Mouse (Mus musculus): Measurements from ENCODE around the gene Slc44a5.
"Not testable (repeated sequence)": the region's sequence is repeated elsewhere in the genome, so short reads cannot be mapped to it uniquely, and the experiment has no call there.

Slc44a5 gene

GRCm38 (mm10) chr3:153973949-153974760 lies 919 bp downstream of the Slc44a5 start:
- DNase-seq = no peak

- DNase-seq = no peak
These were observed 1.8 kb downstream of the Slc44a5 start for GRCm38 (mm10) chr3:153975060-153975459.

GRCm38 (mm10) chr3:153975791-153976190 lies 2.6 kb downstream of the Slc44a5 start:
- DNase-seq = no peak

- DNase-seq = no peak
These were observed 7.4 kb downstream of the Slc44a5 start for GRCm38 (mm10) chr3:153980611-153981010.

DNA sequence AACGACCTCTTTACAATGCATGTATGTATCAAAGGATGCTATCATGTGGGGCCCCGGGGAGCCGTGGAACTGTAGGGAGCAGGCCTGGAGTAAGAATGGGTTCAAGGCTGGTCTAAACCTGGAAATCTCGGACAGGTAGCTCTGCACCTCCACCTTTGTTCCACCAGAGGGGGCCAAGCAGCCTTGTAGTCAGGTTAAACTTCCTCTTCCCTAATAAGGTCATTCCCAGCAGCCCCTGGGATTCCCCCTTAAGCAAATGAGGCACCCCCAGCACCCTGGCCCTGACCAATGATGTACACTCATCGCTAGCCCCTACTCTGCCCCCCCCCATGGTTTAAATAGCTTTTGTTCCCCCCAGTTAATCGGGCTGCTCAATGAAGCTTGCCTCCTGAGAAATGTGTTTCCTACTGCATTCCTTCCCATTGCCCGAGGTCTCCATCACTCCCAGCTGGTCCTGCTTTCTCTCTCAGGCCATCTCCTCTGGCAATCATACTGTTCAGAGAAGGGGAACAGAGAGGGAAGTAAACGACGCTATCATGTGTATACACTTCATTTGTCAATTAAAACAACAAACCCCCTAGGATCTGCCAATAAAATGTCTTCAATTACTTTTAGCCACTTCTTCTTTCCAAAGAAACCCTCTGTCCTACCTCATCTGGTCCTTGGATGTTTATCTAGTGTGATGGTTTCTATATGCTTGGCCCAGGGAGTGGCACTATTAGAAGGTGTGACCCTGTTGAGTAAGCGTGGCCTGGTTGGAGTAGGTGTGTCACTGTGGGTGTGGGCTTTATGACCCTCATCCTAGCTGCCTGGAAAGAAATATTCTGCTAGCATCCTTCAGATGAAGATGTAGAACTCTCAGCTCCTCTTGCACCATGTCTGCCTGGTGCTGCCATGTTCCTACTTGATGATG lies 11.4 kb downstream of the Slc44a5 start:
- peak in 1 of 2 experiments; percentile 31 for DNase-seq

- no peak for DNase-seq
These were observed 26.7 kb downstream of the Slc44a5 start for GRCm38 (mm10) chr3:153999797-154000528.

DNA sequence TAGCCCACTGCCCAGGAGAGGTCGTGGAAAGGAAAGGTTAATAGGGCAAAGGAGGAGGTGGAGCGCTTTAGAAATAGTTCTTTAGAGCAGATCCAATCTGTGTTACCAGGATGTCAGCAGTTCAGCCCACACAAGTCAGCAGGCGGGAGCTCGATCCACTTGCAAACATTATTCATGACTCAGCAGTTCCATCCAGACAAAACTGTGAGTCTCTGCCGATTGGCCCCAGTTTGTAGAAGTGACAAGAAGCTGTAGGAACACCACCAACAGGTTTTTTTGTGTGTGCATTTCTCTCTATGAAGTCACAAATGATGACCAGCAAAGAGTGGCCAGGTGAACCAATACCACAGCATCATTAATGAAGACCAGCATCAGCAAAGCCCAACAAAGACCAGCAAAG lies 28.1 kb downstream of the Slc44a5 start:
- no peak for DNase-seq

GRCm38 (mm10) chr3:154046876-154047275 lies 73.6 kb downstream of the Slc44a5 start:
- no peak for DNase-seq

- no peak for DNase-seq
These were observed 80.1 kb downstream of the Slc44a5 start for GRCm38 (mm10) chr3:154053331-154053730.

GRCm38 (mm10) chr3:154057464-154057863 lies 84.2 kb downstream of the Slc44a5 start:
- DNase-seq = no peak

DNA sequence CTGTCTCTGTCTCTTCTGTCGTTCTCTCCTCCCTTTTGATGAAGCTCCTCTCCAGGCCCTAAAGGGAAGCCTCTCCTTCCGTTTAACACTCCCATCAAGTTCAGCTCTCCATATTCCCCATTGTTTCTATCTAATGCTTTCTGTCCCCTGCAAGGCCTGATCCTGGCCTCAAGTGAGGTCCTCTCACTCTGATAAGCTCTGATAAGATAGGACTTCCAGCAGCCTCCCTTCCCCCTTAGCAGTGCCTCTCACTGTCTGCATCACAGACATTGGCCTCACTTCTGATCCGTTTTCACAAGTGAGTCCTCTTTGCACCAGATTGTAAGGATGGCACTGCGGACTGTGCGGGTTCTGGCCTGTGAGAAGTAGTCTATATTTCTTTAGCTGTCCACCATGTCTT lies 85.0 kb downstream of the Slc44a5 start:
- no peak for DNase-seq

GRCm38 (mm10) chr3:154071989-154072388 lies 98.8 kb downstream of the Slc44a5 start:
- DNase-seq = not testable (repeated sequence)

- no peak for DNase-seq
These were observed 102.5 kb downstream of the Slc44a5 start for GRCm38 (mm10) chr3:154075749-154076148.

GRCm38 (mm10) chr3:154081687-154082086 lies 108.5 kb downstream of the Slc44a5 start:
- no peak for DNase-seq

- no peak for DNase-seq
These were observed 109.0 kb downstream of the Slc44a5 start for GRCm38 (mm10) chr3:154082241-154082640.

- no peak for DNase-seq
These were observed 109.7 kb downstream of the Slc44a5 start for GRCm38 (mm10) chr3:154082961-154083360.

DNA sequence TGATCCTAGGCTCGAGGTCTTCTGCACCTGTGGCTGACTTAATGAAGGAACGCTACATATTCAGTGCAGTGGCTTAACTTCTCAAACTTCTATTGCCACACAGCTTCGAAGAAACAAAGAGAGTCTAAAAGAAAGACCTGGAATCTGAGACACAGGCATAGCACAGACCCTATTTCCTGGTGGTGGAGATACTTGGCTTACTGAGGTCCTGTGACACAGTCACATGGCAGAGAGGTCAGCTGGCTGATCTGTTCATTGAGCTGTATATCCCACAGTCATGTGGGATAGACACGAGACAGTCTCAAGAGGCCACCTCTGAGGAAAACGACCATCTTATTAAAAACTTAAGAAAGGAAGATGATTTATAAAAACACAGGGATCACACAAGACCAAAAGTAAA lies 116.8 kb downstream of the Slc44a5 start:
- no peak for DNase-seq

DNA sequence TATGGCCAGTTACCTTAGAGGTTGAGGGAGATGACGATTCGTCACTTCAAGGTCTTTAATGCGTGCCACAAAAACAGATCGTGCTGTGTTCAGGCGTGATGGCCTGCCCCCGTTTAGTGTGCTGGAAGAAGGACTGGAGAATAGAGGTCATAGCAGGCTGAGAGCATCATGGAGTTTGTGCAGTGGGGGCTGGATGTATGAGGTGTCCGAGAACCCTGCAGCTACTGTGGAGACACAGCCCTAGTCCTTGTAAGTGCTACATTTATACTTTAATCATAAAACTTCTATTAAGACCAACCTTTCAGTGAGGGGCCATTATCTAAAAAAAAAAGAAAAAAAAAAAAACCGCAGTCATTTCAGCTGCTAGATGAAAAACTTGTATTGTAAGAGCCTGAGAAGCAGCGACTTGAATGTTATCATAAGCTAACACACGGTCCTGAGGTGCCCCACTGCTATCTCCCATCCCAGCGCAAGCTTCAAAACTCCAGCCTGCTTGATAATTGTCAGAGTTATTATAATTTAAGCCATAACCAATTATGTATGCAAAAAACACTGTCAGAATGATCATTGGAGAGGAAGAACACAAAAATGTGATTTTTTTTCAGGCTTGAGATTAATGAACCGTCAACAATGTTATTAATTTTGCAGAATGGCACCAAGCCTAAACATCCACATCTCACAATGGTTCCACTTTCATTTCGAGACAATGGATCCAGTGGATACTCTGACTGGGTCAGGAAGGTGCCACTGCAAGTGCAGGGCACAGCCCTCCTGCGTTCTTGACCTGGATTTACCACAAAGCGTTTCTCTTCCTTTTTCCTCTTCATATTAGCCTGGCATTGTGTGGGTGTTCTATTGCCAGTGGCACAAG lies 118.5 kb downstream of the Slc44a5 start:
- no peak for DNase-seq

DNA sequence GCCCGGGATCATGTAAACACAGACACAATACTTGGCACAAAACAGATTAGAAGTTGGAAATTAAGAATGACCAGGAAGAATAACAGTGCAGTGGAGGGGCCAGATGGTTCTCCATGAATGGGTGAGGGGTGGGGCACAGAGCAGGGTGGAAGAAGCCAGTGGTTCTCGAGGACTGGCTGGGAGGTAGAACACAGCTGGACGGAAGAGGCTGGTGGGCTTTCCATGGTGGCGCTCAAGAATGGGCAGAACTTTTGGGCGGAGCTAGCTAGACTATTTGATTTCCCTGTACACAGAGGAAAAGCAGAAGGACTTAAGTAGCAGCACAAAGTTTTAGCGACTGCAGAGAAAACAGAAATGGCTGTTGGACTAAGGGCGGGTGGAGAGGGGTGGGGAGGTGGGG lies 119.2 kb downstream of the Slc44a5 start:
- DNase-seq = no peak

DNA sequence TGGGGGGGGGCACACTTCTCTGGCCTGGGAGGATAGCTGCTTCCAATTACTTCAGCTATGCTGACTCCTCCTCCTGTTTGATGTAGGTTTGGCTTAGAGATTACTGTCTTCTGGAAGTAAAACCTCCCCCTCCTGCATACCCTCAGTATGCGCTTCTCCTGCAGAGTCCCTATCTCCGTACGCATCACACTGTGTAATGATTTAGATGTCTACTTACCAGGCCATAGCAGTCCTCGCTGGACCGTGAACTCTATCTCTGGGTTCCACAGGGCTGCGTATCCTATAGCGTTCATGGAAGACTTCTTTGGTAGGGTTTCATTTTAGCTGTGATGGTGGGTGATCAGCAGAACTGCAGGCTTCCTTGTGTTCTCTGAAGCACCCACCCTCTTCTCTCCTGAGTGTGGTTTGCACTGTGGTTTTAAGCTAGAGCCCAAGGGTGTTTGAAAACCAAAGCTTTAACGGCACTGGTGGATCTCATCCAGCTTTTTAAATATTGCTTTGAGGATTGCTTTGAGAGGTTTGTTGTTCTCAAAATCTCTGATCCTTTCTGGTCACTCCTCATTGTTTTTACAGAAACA lies 120.6 kb downstream of the Slc44a5 start:
- no peak for DNase-seq

- DNase-seq = no peak
These were observed 128.4 kb downstream of the Slc44a5 start for GRCm38 (mm10) chr3:154101671-154102070.

GRCm38 (mm10) chr3:154110528-154110927 lies 137.3 kb downstream of the Slc44a5 start:
- DNase-seq = no peak
